Mouse (Mus musculus): ENCODE data around the gene Lcp2.

Lcp2 gene

GRCm38 (mm10) chr11:34046767-34047541 lies at the start of gene Lcp2:
TSS of gene Lcp2 (plus strand) at chr11:34046920.
- no peak for DNase-seq (ENCODE audit: low spot score)

GRCm38 (mm10) chr11:33998244-33998643 lies 48.5 kb upstream of the Lcp2 start:
- DNase-seq (ENCODE audit: low spot score) = no peak

- no peak for DNase-seq (ENCODE audit: low spot score)
These were observed 46.3 kb upstream of the Lcp2 start for GRCm38 (mm10) chr11:34000416-34000815.

GRCm38 (mm10) chr11:34001938-34002592 lies 44.7 kb upstream of the Lcp2 start:
- DNase-seq (ENCODE audit: low spot score) = peak; percentile 34

- DNase-seq (ENCODE audit: low spot score) = no peak
These were observed 44.1 kb upstream of the Lcp2 start for GRCm38 (mm10) chr11:34002593-34002965.

- DNase-seq (ENCODE audit: low spot score) = no peak
These were observed 39.1 kb upstream of the Lcp2 start for GRCm38 (mm10) chr11:34007616-34008015.

GRCm38 (mm10) chr11:34008214-34008613 lies 38.5 kb upstream of the Lcp2 start:
- DNase-seq (ENCODE audit: low spot score) = no peak

GRCm38 (mm10) chr11:34008702-34009101 lies 38.0 kb upstream of the Lcp2 start:
- peak; percentile 42 for DNase-seq (ENCODE audit: low spot score)

GRCm38 (mm10) chr11:34009316-34010087 lies 37.2 kb upstream of the Lcp2 start:
- DNase-seq (ENCODE audit: low spot score) = no peak

- DNase-seq (ENCODE audit: low spot score) = no peak
These were observed 36.4 kb upstream of the Lcp2 start for GRCm38 (mm10) chr11:34010133-34010858.

- no peak for DNase-seq (ENCODE audit: low spot score)
These were observed 35.9 kb upstream of the Lcp2 start for GRCm38 (mm10) chr11:34010859-34011172.

- DNase-seq (ENCODE audit: low spot score) = no peak
These were observed 34.6 kb upstream of the Lcp2 start for GRCm38 (mm10) chr11:34012007-34012652.

GRCm38 (mm10) chr11:34025091-34025490 lies 21.6 kb upstream of the Lcp2 start:
- no peak for DNase-seq (ENCODE audit: low spot score)

- no peak for DNase-seq (ENCODE audit: low spot score)
These were observed 17.1 kb upstream of the Lcp2 start for GRCm38 (mm10) chr11:34029658-34030057.

GRCm38 (mm10) chr11:34031015-34031805 lies 15.5 kb upstream of the Lcp2 start:
- DNase-seq (ENCODE audit: low spot score) = no peak

GRCm38 (mm10) chr11:34034008-34034505 lies 12.7 kb upstream of the Lcp2 start:
- no peak for DNase-seq (ENCODE audit: low spot score)

- no peak for DNase-seq (ENCODE audit: low spot score)
These were observed 11.9 kb upstream of the Lcp2 start for GRCm38 (mm10) chr11:34034794-34035193.

GRCm38 (mm10) chr11:34035909-34036658 lies 10.6 kb upstream of the Lcp2 start:
- DNase-seq (ENCODE audit: low spot score) = no peak

- no peak for DNase-seq (ENCODE audit: low spot score)
These were observed 6.7 kb upstream of the Lcp2 start for GRCm38 (mm10) chr11:34040061-34040460.

- DNase-seq (ENCODE audit: low spot score) = no peak
These were observed 3.9 kb upstream of the Lcp2 start for GRCm38 (mm10) chr11:34042808-34043207.
